Mouse (Mus musculus): ENCODE results near the gene 4931406C07Rik.

Gene 4931406C07Rik

DNA sequence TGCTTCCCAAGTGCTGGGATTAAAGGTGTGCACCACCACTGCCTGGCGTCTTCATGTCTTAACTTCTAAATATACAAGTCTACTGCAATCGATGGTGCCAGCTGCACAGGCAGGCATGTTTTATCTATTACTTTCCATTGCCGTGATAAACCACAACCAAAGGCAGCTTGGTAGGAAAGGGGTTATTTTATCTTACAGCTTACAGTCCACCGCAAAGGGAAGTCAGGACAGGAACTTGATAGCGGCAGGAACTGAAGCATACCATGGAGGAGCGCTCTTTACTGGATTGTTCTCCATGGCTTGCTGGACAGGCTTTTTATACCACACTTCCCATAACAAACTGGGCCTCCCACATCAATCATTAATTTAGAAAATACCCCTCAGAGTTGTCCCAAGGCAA lies 17.0 kb downstream of the 4931406C07Rik start:
- DNase-seq (ENCODE audit: low read depth, low spot score), result no peak

GRCm38 (mm10) chr9:15288402-15288801 lies 17.8 kb downstream of the 4931406C07Rik start:
- no peak for DNase-seq (ENCODE audit: low read depth, low spot score)

DNA sequence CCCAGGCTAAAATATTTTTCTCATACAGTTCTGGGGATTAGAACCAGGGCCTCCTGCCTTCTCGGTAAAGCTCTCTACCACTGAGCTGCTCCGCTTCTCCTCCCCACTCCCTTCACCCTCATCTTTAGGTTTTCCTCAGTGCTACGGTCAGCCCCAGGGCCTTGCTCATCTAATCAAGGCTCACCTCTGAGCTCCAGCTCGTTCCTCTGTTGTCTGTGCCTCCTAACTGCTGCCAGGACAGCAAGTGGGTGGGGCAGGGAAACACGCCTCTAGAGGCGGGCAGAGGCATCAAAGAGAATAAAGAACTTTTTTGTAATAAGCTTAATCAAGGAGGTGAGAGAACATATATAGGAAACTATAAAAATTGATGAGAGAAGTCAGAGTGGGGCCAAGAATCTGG lies 18.4 kb downstream of the 4931406C07Rik start:
- DNase-seq (ENCODE audit: low read depth, low spot score), result no peak

GRCm38 (mm10) chr9:15285443-15285842 lies 20.8 kb downstream of the 4931406C07Rik start:
- DNase-seq (ENCODE audit: low read depth, low spot score), result peak; percentile 30

- DNase-seq (ENCODE audit: low read depth, low spot score), result no peak
Observed at GRCm38 (mm10) chr9:15280491-15280879, 25.8 kb downstream of the 4931406C07Rik start.

- DNase-seq (ENCODE audit: low read depth, low spot score), result peak; percentile 96
Observed at GRCm38 (mm10) chr9:15279649-15280490, 26.4 kb downstream of the 4931406C07Rik start, which contains the start of gene Med17. Med17 (minus strand) TSS chr9:15279931.

- DNase-seq (ENCODE audit: low read depth, low spot score), result no peak
Observed at GRCm38 (mm10) chr9:15279139-15279648, 27.1 kb downstream of the 4931406C07Rik start.

DNA sequence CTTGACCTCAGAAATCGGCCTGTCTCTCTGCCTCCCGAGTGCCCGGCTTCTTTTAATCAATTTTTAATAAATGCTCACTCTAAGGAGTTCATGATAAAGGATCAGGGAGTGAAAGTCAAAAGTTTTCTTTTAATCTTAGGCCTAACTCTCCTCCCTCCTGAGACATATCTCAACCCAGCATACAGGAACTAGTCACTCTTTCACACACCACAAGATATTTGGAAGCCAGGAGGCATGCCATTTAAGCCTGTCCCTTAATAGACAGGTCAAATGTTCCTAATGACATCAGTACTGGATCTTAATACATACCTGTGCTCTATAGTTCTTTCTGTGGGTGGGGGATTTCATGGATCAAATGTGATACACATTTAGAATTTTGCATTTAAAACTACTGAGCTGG lies 27.9 kb downstream of the 4931406C07Rik start:
- no peak for DNase-seq (ENCODE audit: low read depth, low spot score)

DNA sequence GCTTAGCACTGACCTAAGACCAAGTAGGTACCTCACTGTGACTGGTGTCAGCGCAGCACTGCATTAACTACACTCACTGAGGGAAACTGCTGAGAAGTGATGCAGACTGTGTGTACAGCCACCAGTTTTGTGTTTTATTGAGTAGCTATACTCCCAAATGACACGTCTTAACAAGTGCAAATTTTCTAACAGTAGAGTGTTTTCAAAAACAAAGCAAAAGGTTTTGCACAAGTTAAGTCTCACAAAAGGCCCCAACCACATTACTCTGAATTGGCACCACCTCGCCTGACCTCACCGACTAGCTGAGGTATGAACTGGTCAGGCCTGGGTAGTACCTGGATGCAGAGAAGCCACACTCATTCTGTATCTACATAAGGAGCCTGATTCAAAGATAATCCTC lies 29.4 kb downstream of the 4931406C07Rik start:
- no peak for DNase-seq (ENCODE audit: low read depth, low spot score)

- no peak for DNase-seq (ENCODE audit: low read depth, low spot score)
Observed at GRCm38 (mm10) chr9:15273981-15274380, 32.3 kb downstream of the 4931406C07Rik start.

DNA sequence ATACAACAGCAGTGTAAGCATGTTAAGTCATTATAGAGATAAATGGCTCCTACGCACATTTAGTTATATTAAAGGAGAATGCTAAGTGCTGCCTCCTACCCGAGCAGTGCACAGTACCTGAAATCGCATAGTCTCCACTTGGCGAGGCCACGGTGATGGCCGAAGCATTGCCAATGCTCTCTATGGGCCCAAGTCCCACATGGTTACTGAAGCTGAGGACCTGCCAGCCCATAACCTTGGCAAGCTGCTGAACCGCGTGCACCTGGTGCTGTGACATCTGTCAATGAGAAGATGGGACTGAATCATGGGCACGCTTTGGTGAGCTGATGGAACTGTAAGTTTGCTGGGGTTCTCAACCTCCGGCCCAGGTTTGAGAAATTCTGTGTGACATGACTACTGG lies 42.8 kb downstream of the 4931406C07Rik start:
- DNase-seq (ENCODE audit: low read depth, low spot score), result no peak

GRCm38 (mm10) chr9:15261980-15262379 lies 44.3 kb downstream of the 4931406C07Rik start:
- no peak for DNase-seq (ENCODE audit: low read depth, low spot score)

DNA sequence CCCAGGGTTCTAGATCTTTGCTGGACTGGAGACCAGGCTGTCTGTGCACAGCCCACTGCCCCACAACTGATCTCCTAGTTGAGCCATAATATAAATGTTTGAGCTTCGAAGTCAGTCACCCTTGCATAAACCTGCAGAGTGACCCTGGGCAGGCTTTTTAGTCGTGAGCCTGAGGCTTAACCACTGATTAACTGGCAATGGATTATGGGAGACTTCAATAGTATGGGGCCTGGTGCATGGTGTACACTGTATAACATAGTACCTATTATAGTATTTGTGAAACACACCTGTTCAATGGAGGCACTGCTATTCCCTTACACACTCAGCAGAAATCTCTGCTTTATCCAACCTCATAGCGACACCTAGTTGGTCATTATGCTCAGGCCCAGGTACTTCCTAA lies 50.0 kb downstream of the 4931406C07Rik start:
- no peak for DNase-seq (ENCODE audit: low read depth, low spot score)

DNA sequence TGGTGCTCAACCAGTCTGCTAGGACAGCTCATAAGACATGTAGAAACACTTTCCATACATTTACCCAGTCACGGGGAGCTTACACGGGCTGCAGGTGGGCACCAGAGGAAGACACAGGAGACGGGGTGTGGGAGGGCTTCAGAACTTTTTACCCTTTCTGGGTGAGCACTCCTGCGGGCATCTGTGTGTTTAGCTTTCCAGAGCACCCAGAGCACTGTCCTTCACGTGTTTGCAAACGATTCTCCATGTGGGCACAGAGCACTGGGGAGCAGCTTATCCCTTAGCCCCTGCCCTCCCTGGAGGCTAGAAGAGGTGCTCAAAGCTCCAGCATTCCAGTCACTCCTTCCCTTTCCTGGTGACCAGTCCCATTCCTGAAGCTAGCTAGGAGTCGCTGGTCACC lies 51.7 kb downstream of the 4931406C07Rik start:
- DNase-seq (ENCODE audit: low read depth, low spot score), result no peak

DNA sequence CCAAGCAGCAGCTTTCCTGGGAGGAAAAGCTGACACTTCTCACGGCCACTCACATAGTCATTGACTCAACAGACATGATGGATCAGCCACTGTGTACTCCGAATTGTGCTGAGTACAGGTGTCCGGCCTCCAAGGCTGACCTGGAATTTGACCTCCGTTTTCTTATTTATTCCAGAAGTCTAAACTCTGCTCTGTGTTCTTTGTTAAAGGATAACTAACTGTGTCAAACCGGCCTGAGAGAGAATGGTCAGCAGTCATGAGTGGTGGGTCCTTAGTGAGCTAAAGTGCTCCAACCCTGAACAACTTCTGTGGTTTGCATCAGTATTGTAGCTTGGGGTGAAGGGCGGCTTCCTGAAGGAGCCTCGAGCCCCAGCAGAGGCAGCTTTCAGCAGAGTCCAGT lies 54.1 kb downstream of the 4931406C07Rik start:
- DNase-seq (ENCODE audit: low read depth, low spot score), result no peak

GRCm38 (mm10) chr9:15250376-15250775 lies 55.9 kb downstream of the 4931406C07Rik start:
- DNase-seq (ENCODE audit: low read depth, low spot score), result peak; percentile 13

DNA sequence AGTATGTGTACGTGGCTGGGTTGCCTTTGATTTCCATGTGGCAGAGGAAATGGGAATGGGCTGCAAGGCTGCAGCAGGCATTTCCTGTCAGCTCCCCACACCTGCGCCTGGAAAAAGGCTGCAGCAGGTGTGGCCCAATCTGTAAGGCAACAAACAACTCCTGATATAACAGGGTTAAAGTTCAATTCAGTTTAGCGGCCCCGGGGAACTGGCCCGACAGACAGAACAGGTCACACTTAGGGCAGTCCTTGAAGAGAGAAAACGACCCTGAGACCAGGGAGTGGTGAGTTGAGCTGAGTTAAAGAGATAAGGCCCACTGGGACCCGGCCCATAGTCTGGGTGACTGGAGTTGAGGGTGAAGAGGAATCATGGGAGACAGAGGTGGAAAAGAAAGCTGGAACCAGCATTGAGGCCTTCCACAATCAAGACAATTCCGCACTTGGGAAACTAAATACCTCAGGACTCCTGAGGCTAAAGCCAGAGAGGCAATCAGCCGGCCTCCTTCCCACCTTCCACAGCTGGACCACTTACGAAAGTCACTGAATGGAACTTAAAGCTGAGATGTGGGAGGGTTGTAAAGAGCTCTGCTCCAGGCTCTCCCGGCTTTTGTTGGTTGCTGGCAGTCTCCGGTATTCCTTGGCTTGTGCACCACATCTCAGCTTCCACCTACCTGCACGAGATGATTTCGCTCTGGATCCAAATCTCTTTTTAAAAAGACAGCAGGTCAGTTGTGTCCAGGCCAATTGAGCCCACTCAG lies 60.8 kb downstream of the 4931406C07Rik start:
- no peak for DNase-seq (ENCODE audit: low read depth, low spot score)

GRCm38 (mm10) chr9:15242130-15242529 lies 64.1 kb downstream of the 4931406C07Rik start:
- DNase-seq (ENCODE audit: low read depth, low spot score), result no peak

DNA sequence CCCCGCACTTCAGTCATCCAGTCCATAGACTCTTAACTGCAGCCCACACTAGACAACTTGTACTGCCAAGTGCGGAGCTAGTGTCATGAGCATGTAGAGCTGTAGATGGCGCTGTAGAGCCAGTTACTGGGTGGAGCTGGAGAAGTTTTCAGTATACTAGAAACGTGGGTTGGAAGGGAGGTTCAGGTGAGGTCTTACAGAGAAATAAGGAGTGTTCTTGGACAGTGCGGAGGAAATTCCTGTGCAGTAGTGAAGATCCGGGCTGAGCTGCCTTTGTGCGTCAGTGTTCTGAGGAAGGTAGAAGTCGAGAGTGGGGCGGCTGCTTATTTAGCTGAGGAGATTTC lies 64.7 kb downstream of the 4931406C07Rik start:
- DNase-seq (ENCODE audit: low read depth, low spot score), result peak; percentile 68

DNA sequence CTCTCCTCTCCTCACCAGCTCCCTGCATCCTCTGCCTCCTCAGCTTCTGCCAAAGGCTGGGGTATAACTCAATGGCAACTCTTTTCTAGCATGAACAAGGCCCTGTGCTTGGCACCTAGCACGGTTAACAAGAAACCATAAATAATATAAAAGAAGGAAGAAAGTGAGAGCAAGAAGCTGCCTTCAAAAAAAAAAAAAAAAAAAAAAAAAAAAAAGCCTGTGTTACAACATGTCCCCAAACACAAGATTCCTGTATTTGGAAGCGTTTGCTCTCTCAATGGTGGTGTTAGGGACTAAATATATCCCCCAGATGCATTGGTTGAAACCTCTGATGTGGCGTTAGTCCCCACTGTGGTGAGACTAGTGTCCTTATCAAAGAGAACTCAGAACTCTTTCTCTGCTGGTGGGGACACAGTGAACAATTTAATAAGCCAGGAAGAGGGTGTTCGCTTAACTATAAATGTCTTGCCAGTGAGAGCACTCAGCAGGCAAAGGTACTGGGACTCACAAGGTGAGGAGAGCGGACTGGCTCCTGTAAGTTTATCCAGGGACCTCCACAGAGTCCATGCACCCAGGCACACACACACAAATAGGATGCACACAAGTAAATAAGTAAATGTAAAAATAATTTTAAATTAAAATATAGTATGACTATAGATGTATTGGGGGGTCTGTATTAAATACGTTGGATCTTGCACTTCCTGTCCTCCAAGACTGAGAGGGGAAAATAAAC lies 65.2 kb downstream of the 4931406C07Rik start:
- no peak for DNase-seq (ENCODE audit: low read depth, low spot score)

DNA sequence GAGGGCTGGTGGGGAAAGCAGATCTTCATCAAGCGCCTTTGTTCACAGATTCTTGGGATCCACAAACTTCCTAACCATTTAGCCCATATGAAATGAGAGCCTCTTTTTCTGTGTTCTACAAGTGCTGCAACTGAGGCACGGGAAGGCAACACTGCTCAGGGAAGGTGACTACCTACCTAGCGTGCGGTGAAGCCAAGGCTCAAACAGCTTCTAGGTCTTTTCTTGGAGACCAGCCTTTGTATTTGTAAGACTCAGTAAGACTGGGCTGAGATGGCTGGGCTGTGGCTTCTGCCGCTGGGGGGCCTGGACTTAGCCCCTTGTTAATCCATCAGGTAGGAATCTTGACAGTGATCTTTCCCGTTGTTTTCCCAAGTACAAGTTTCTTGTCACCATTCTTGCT lies 66.2 kb downstream of the 4931406C07Rik start:
- no peak for DNase-seq (ENCODE audit: low read depth, low spot score)

All from A20 (cell line).